Mouse (Mus musculus) ES-Bruce4 (cell line): ENCODE measurements around the gene Suz12.

Source experiments
- CTCF ChIP-seq: IDR thresholded peaks from one replicate; pipeline ENCODE4 v1.8.1; 2011; ENCODE audit warnings: low read depth, low read length
- EP300 ChIP-seq: IDR thresholded peaks from 2 replicates; pipeline ENCODE4 v1.6.1; 2011; ENCODE audit warnings: low read depth, low read length; ENCODE audit not compliant: insufficient read depth

GRCm38 (mm10) chr11:80054659-80055058 is 61.8 kb downstream of the Suz12 start:
- TF ChIP-seq CTCF (no peak), EP300 (no peak)
